Mouse (Mus musculus): ENCODE data around the gene Fam13c. TPM values are rescaled to one million over a fixed set of nuclear protein-coding genes. Genes with fewer than 3 reads are reported as not detected.
"Not testable (repeated sequence)": the region's sequence is repeated elsewhere in the genome, so short reads cannot be mapped to it uniquely, and the experiment has no call there.

Fam13c gene
- polyA plus RNA-seq, 1 experiment from 2014 or later, result 26.7 TPM

GRCm38 (mm10) chr10:70433736-70434135 is 6.5 kb upstream of the Fam13c start:
- not testable (repeated sequence) for H3K4me3 ChIP-seq; H3K27me3 ChIP-seq; H3K4me2 ChIP-seq (replicated peaks); H3K27ac ChIP-seq (replicated peaks); H3K4me1 ChIP-seq; H3K9me3 ChIP-seq; H3K9ac ChIP-seq (replicated peaks); H3K36me3 ChIP-seq; ATAC-seq (replicated peaks)
- 88% methylated on average over 5 of the region's 5 CpGs for WGBS

- no peaks in the 10 kb centered on the region for H3K27me3 ChIP-seq
- no peaks in the 10 kb centered on the region for H3K9me3 ChIP-seq
- H3K9ac ChIP-seq (replicated peaks), result no peak overlapping the region
- H3K4me1 ChIP-seq, result peaks cover 14% of the 10 kb centered on the region
- H3K4me3 ChIP-seq, result no peak overlapping the region
- H3K27ac ChIP-seq (replicated peaks), result no peak overlapping the region
- no peak overlapping the region for H3K4me2 ChIP-seq (replicated peaks)
- 93% methylated on average over 4 of the region's 4 CpGs for WGBS
- no peaks in the 10 kb centered on the region for H3K36me3 ChIP-seq
- no peak for ATAC-seq (replicated peaks)
Observed at GRCm38 (mm10) chr10:70436656-70437055, 3.6 kb upstream of the Fam13c start.

- no peak overlapping the region for H3K4me2 ChIP-seq (replicated peaks)
- 87% methylated on average over 5 of the region's 5 CpGs for WGBS
- H3K36me3 ChIP-seq, result no peaks in the 10 kb centered on the region
Observed at GRCm38 (mm10) chr10:70437289-70437688, 3.0 kb upstream of the Fam13c start.

GRCm38 (mm10) chr10:70440639-70441461 is 569 bp downstream of the Fam13c start:
- H3K36me3 ChIP-seq, result no peaks in the 10 kb centered on the region
- H3K9ac ChIP-seq (replicated peaks), result peak overlapping the region; percentile 89
- no peaks in the 10 kb centered on the region for H3K9me3 ChIP-seq
- ATAC-seq (replicated peaks), result peak; percentile 93
- H3K4me3 ChIP-seq, result peak overlapping the region; percentile 82
- under 1% methylated on average over 43 of the region's 44 CpGs for WGBS
- peak overlapping the region; percentile 96 for H3K27ac ChIP-seq (replicated peaks)
- H3K4me1 ChIP-seq, result peaks cover 31% of the 10 kb centered on the region
- H3K4me2 ChIP-seq (replicated peaks), result peak overlapping the region; percentile 78
- no peaks in the 10 kb centered on the region for H3K27me3 ChIP-seq

More at GRCm38 (mm10) chr10:70437289-70437688, 3.0 kb upstream of the Fam13c start:
- H3K27me3 ChIP-seq, result no peaks in the 10 kb centered on the region
- no peak overlapping the region for H3K9ac ChIP-seq (replicated peaks)
- H3K4me3 ChIP-seq, result no peak overlapping the region
- peaks cover 20% of the 10 kb centered on the region for H3K4me1 ChIP-seq
- no peaks in the 10 kb centered on the region for H3K9me3 ChIP-seq
- ATAC-seq (replicated peaks), result no peak
- H3K27ac ChIP-seq (replicated peaks), result no peak overlapping the region

- H3K4me2 ChIP-seq (replicated peaks), result peak overlapping the region; percentile 78
- H3K9ac ChIP-seq (replicated peaks), result peak overlapping the region; percentile 89
- 90% methylated on average over 2 of the region's 2 CpGs for WGBS
Observed at GRCm38 (mm10) chr10:70442156-70442555, 1.9 kb downstream of the Fam13c start.

GRCm38 (mm10) chr10:70442623-70443022 is 2.3 kb downstream of the Fam13c start:
- H3K4me1 ChIP-seq, result peaks cover 31% of the 10 kb centered on the region
- no peak overlapping the region for H3K27ac ChIP-seq (replicated peaks)
- H3K9ac ChIP-seq (replicated peaks), result no peak overlapping the region
- H3K27me3 ChIP-seq, result no peaks in the 10 kb centered on the region
- H3K36me3 ChIP-seq, result no peaks in the 10 kb centered on the region
- no peak overlapping the region; the same call in 1 of the 2 replicates for H3K4me3 ChIP-seq
- no peak for ATAC-seq (replicated peaks)
- 72% methylated on average over 5 of the region's 5 CpGs for WGBS
- peak overlapping the region; percentile 78 for H3K4me2 ChIP-seq (replicated peaks)
- no peaks in the 10 kb centered on the region for H3K9me3 ChIP-seq

More at GRCm38 (mm10) chr10:70442156-70442555, 1.9 kb downstream of the Fam13c start:
- H3K27me3 ChIP-seq, result no peaks in the 10 kb centered on the region
- peak overlapping the region; percentile 82 for H3K4me3 ChIP-seq
- H3K27ac ChIP-seq (replicated peaks), result no peak overlapping the region
- peaks cover 31% of the 10 kb centered on the region for H3K4me1 ChIP-seq
- ATAC-seq (replicated peaks), result no peak
- no peaks in the 10 kb centered on the region for H3K9me3 ChIP-seq
- no peaks in the 10 kb centered on the region for H3K36me3 ChIP-seq

GRCm38 (mm10) chr10:70447787-70448186 is 7.5 kb downstream of the Fam13c start:
- Histone ChIP-seq H3K27ac (replicated peaks) (no peak overlapping the region), H3K36me3 (peaks cover 20% of the 10 kb centered on the region), H3K9me3 (no peaks in the 10 kb centered on the region), H3K4me2 (replicated peaks) (no peak overlapping the region), H3K9ac (replicated peaks) (no peak overlapping the region), H3K27me3 (no peaks in the 10 kb centered on the region), H3K4me1 (peaks cover 6% of the 10 kb centered on the region), H3K4me3 (no peak overlapping the region)
- no peak for ATAC-seq (replicated peaks)
- 72% methylated on average over 4 of the region's 4 CpGs for WGBS

DNA sequence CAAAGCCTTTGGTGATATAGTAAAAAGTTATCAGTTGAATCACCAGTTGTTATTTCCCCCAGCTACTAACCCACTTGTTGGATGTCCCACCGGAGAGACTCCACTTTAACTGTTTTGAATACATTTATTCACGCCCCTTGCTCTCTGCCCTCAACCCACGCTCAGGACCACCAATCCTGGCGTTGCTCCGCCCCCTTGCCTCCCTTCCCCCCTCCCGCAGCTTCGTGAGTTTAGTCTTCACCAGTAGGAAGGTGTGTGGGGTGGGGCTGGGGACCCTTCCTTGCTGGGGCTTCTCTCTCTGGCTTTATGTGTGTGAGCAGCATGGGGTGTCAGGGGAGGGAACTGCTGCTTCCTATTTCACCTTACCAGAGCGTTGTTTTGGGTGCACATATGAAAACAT is 8.9 kb downstream of the Fam13c start:
- H3K9me3 ChIP-seq, result no peaks in the 10 kb centered on the region
- H3K4me1 ChIP-seq, result no peaks in the 10 kb centered on the region
- no peak overlapping the region for H3K4me2 ChIP-seq (replicated peaks)
- peaks cover 20% of the 10 kb centered on the region for H3K36me3 ChIP-seq
- no peak overlapping the region for H3K4me3 ChIP-seq
- H3K9ac ChIP-seq (replicated peaks), result no peak overlapping the region
- no peaks in the 10 kb centered on the region for H3K27me3 ChIP-seq
- H3K27ac ChIP-seq (replicated peaks), result no peak overlapping the region
- WGBS, result 56% methylated on average over 8 of the region's 8 CpGs
- no peak for ATAC-seq (replicated peaks)

- Histone ChIP-seq H3K9me3 (no peaks in the 10 kb centered on the region), H3K4me1 (peaks cover 5% of the 10 kb centered on the region), H3K36me3 (peaks cover 46% of the 10 kb centered on the region), H3K4me2 (replicated peaks) (no peak overlapping the region), H3K9ac (replicated peaks) (no peak overlapping the region), H3K4me3 (no peak overlapping the region), H3K27ac (replicated peaks) (no peak overlapping the region), H3K27me3 (no peaks in the 10 kb centered on the region)
- ATAC-seq (replicated peaks), result no peak
- 85% methylated on average over 8 of the region's 8 CpGs for WGBS
Observed at GRCm38 (mm10) chr10:70455886-70456305, 15.6 kb downstream of the Fam13c start.

- H3K27ac ChIP-seq (replicated peaks), result no peak overlapping the region
- H3K36me3 ChIP-seq, result peaks cover 58% of the 10 kb centered on the region
- ATAC-seq (replicated peaks), result peak; percentile 97
Observed at GRCm38 (mm10) chr10:70458574-70459263, 18.4 kb downstream of the Fam13c start.

GRCm38 (mm10) chr10:70465638-70466037 is 25.4 kb downstream of the Fam13c start:
- no peak overlapping the region for H3K27ac ChIP-seq (replicated peaks)
- no peaks in the 10 kb centered on the region for H3K9me3 ChIP-seq
- no peak for ATAC-seq (replicated peaks)
- H3K27me3 ChIP-seq, result no peaks in the 10 kb centered on the region
- no peak overlapping the region for H3K4me2 ChIP-seq (replicated peaks)
- H3K4me1 ChIP-seq, result no peaks in the 10 kb centered on the region
- no peak overlapping the region for H3K9ac ChIP-seq (replicated peaks)
- WGBS, result 79% methylated on average over 7 of the region's 7 CpGs
- no peak overlapping the region for H3K4me3 ChIP-seq
- peaks cover 28% of the 10 kb centered on the region; the same call in 1 of the 2 replicates for H3K36me3 ChIP-seq

More at GRCm38 (mm10) chr10:70458574-70459263, 18.4 kb downstream of the Fam13c start:
- no peaks in the 10 kb centered on the region for H3K27me3 ChIP-seq
- no peak overlapping the region for H3K4me2 ChIP-seq (replicated peaks)
- no peaks in the 10 kb centered on the region for H3K9me3 ChIP-seq
- no peak overlapping the region for H3K4me3 ChIP-seq
- H3K4me1 ChIP-seq, result peaks cover 5% of the 10 kb centered on the region
- WGBS, result 30% methylated on average over 11 of the region's 11 CpGs
- H3K9ac ChIP-seq (replicated peaks), result no peak overlapping the region

DNA sequence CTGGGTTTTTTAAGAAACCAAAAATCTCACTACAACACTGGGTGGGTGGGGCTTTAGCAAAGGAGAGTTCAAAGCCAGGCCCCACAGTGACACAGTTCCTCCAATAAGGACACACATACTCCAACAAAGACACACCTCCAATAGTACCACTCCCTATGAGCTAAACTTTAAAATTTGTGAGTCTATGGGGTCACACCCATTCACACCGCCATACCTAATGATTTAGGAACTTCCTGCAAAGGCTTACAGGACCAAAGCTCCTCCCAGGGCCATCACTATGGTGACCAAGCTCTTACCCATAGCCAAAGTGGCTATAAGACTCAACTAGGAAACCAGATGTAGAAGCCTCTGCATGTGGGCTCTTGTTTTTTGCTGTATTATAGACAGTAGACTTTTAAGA is 30.6 kb downstream of the Fam13c start:
- no peak overlapping the region for H3K27ac ChIP-seq (replicated peaks)
- H3K4me1 ChIP-seq, result no peaks in the 10 kb centered on the region
- 0 out of 2 replicates have a peak, but pooled peaks cover 5% of the 10 kb centered on the region for H3K9me3 ChIP-seq
- no peak overlapping the region for H3K9ac ChIP-seq (replicated peaks)
- peaks cover 28% of the 10 kb centered on the region for H3K36me3 ChIP-seq
- ATAC-seq (replicated peaks), result no peak
- no peaks in the 10 kb centered on the region for H3K27me3 ChIP-seq
- no peak overlapping the region for H3K4me3 ChIP-seq
- WGBS, result 84% methylated on average over 1 of the region's 1 CpGs
- H3K4me2 ChIP-seq (replicated peaks), result no peak overlapping the region
